Mouse (Mus musculus) midbrain, embryonic 13.5 days (tissue): Measurements from ENCODE around the gene Trim9. TPM values are rescaled to one million over a fixed set of nuclear protein-coding genes. Genes with fewer than 3 reads are reported as not detected.

Source experiments
- ATAC-seq: fragments of 200-750 bp; cut with Nextera tagmentation; 2 replicates; pipeline ENCODE4 v1.8.0; 2017; ENCODE audit warnings: mild to moderate bottlenecking, moderate TSS enrichment, moderate library complexity
- H3K27ac ChIP-seq: fragments of 300-500 bp; sonication (generic); 2 replicates; pipeline ENCODE4 v1.5.1; 2015; ENCODE audit warnings: inconsistent platforms, mild to moderate bottlenecking, moderate library complexity
- H3K27me3 ChIP-seq: fragments of 300-500 bp; sonication (generic); 2 replicates; pipeline ENCODE4 v1.6.1; 2015; ENCODE audit warnings: mild to moderate bottlenecking, inconsistent platforms
- H3K36me3 ChIP-seq: fragments of 300-500 bp; sonication (generic); 2 replicates; pipeline ENCODE4 v1.6.1; 2015; ENCODE audit warnings: mild to moderate bottlenecking, inconsistent platforms
- H3K4me1 ChIP-seq: fragments of 300-500 bp; sonication (generic); replicated peaks from 2 replicates; pipeline ENCODE4 v1.6.1; 2015; ENCODE audit warnings: inconsistent platforms
- H3K4me2 ChIP-seq: fragments of 300-500 bp; sonication (generic); replicated peaks from 2 replicates; pipeline ENCODE4 v1.6.1; 2015; ENCODE audit warnings: moderate library complexity, mild to moderate bottlenecking, inconsistent platforms
- H3K4me3 ChIP-seq: fragments of 300-500 bp; sonication (generic); replicated peaks from 2 replicates; pipeline ENCODE4 v1.5.1; 2015; ENCODE audit warnings: mild to moderate bottlenecking, inconsistent platforms
- H3K9ac ChIP-seq: fragments of 300-500 bp; sonication (generic); replicated peaks from 2 replicates; pipeline ENCODE4 v1.6.1; 2015; ENCODE audit warnings: mild to moderate bottlenecking, inconsistent platforms
- H3K9me3 ChIP-seq: fragments of 300-500 bp; sonication (generic); 2 replicates; pipeline ENCODE4 v1.6.1; 2016; ENCODE audit warnings: mild to moderate bottlenecking, inconsistent platforms
- WGBS: fragments of 180-500 bp; shearing (Covaris S2); methylation state at CpG from one replicate; pipeline ENCODE4 v1.1.7; 2015; 5-methylcytosine and 5-hydroxymethylcytosine counted together
- polyA plus RNA-seq: library from polyadenylated mRNA; unstranded; fragments of >200 nt; fragmentation: Nextera tagmentation; extraction: Ambion mirVana; gene quantifications from 2 replicates; pipeline ENCODE4 v1.2.1, GENCODE M21; 2015

The Trim9 gene
- polyA plus RNA-seq, 1 experiment from 2014 or later, result 61.8 TPM

DNA sequence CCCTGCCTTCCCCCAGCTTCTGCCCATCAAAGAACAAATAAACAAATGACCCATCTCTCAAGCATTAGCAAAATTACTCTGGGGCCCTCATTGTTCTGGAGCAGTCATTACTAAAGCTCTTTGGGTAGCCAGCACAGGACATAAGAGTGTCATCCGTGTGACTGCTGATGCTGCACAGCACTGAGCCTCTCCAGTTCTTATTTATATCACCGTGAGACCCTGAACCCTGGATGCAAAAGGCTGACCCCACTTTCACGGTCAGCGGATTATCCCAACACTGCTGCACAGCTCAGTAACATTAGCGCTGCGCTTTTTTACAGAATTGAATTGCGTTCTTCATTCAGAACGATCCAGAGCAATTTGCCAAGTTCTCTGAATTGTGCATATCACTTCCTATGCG, 31.3 kb downstream of the Trim9 start:
- ATAC-seq, result peak; percentile 67; the same call in 1 of the 2 replicates
- peaks cover 22% of the 10 kb centered on the region for H3K4me1 ChIP-seq
- H3K27ac ChIP-seq, result peak overlapping the region; percentile 2; the same call in 1 of the 2 replicates
- no peak overlapping the region for H3K9ac ChIP-seq
- WGBS, result 16% methylated on average over 9 of the region's 9 CpGs
- no peaks in the 10 kb centered on the region for H3K9me3 ChIP-seq
- no peaks in the 10 kb centered on the region for H3K27me3 ChIP-seq
- no peak overlapping the region for H3K4me2 ChIP-seq
- no peak overlapping the region for H3K4me3 ChIP-seq
- H3K36me3 ChIP-seq, result no peaks in the 10 kb centered on the region

DNA sequence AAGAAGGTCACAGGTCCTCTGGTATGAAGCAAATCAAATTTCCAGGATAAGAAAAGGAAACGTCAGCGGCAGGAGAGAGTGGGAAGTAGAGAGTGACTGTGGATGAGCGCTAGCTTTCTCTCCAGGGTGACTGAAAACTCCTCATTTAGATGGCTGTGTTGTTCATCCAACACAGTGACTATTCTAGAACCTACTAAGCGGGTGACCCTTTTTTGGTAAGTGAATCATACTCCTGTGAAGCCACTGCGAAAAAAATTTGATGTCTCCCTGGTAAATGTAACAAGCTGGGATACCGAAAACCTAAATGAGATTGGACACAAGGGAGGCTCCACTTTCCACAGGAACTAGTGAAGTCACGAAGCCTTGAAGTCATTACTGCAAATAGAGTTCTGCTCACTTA, 39.5 kb downstream of the Trim9 start:
- H3K27me3 ChIP-seq, result no peaks in the 10 kb centered on the region
- H3K4me2 ChIP-seq, result no peak overlapping the region
- WGBS, result 91% methylated on average over 7 of the region's 7 CpGs
- H3K9ac ChIP-seq, result no peak overlapping the region
- no peak overlapping the region for H3K27ac ChIP-seq
- H3K9me3 ChIP-seq, result no peaks in the 10 kb centered on the region
- no peak for ATAC-seq
- peaks cover 21% of the 10 kb centered on the region for H3K4me1 ChIP-seq
- H3K36me3 ChIP-seq, result no peaks in the 10 kb centered on the region
- no peak overlapping the region for H3K4me3 ChIP-seq

DNA sequence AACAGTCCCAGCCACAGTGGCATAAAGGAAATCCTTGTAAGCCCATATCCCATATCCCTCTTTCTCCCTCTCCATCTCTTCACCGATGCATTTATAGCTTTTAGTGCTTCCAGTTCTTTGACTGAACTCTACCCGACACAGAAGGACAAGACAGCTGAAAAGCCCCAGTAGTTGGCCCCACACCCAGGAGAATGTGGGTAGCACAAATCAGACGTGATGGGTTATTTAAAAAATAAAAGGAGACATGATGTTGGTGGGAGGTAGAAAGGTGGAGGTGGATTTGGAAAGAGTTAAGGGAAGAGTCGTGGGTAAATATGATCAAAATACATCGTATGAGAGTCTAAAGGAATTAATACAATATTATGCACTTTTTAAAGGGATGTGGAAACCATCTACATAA, 40.4 kb downstream of the Trim9 start:
- Histone ChIP-seq H3K36me3 (no peaks in the 10 kb centered on the region), H3K9ac (no peak overlapping the region), H3K4me1 (peaks cover 27% of the 10 kb centered on the region), H3K4me2 (no peak overlapping the region), H3K27ac (no peak overlapping the region), H3K9me3 (no peaks in the 10 kb centered on the region), H3K4me3 (no peak overlapping the region), H3K27me3 (no peaks in the 10 kb centered on the region)
- no peak for ATAC-seq
- 90% methylated on average over 5 of the region's 5 CpGs for WGBS

DNA sequence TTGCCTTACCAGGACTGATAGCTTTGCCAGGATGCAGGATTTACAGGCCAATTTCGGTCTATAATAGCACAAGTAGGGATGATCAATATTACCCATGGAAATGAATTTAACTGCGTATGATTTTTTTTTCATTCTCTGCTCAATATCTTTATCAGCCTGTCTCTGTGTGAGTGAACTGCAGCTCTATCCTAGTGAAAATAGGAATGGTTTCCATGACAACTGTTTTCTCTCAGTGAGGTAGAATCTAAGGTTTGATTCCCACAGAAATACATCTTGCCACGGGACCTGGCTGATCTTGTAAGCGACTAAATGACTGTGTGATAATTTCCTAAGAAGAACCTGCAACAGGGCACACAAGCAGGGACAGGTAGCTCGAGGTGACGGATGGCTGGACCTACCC, 43.4 kb downstream of the Trim9 start:
- no peak overlapping the region for H3K4me2 ChIP-seq
- peak; percentile 53 for ATAC-seq
- no peaks in the 10 kb centered on the region for H3K27me3 ChIP-seq
- WGBS, result 73% methylated on average over 6 of the region's 6 CpGs
- H3K9ac ChIP-seq, result no peak overlapping the region
- no peaks in the 10 kb centered on the region for H3K9me3 ChIP-seq
- H3K4me3 ChIP-seq, result no peak overlapping the region
- H3K36me3 ChIP-seq, result no peaks in the 10 kb centered on the region
- peaks cover 27% of the 10 kb centered on the region for H3K4me1 ChIP-seq
- peak overlapping the region; percentile 57 for H3K27ac ChIP-seq

DNA sequence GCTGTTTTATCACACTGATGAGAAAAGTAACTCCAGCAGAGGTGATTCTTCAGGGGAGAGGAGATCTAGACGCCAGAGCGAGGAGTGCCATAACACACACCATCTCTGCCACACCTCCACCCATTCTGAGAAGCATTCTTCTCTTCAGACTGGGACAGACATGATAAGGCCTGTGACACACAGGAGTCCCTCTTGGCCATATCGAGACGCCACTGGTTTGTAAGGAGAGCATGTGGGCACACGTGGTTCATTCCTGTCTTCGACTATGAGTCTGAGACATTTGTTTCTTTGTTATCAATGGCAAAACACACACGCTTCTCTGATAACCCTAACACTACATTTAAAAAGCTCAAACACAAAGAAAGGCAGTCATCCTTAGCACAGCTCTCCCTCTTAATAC, 43.9 kb downstream of the Trim9 start:
- Histone ChIP-seq H3K27me3 (no peaks in the 10 kb centered on the region), H3K27ac (peak overlapping the region; percentile 30), H3K9me3 (no peaks in the 10 kb centered on the region), H3K4me1 (peaks cover 27% of the 10 kb centered on the region), H3K4me3 (no peak overlapping the region), H3K36me3 (no peaks in the 10 kb centered on the region), H3K9ac (no peak overlapping the region), H3K4me2 (no peak overlapping the region)
- no peak for ATAC-seq
- 85% methylated on average over 7 of the region's 7 CpGs for WGBS

DNA sequence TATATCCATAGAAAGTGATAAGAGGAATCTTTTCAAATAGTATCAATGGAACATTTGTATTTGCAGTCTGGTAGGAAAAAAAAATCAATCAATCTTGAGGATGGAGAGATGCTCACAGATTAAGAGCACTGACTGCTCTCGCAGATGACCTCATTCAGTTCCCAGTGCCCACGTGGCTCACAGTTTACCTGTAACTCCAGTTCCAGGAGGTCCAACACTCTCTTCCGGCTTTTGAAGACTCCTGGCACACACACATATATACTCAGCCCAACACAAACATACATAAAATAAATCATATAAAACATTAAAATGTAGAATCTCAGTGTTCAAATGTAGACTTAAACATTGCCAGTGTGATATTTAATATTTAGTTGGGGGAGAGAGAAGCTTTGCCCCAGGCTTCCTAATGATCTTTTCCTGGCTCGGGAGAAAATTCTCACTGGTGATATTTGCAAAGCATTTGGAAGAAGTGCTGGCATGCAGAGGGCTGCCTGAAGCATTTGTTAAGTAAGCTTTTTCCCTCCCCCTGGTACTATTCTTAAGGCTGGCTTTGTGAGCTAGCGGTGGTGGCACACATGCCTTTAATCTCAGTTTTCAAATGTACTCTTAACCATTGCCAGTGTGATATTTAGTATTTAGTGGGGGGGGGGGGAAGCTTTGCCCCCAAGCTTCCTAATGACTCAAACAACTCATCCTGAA, 45.2 kb downstream of the Trim9 start:
- no peak overlapping the region for H3K4me3 ChIP-seq
- H3K9me3 ChIP-seq, result no peaks in the 10 kb centered on the region
- H3K4me1 ChIP-seq, result peaks cover 27% of the 10 kb centered on the region
- WGBS, result 79% methylated on average over 5 of the region's 5 CpGs
- no peak for ATAC-seq
- no peak overlapping the region for H3K9ac ChIP-seq
- no peak overlapping the region for H3K4me2 ChIP-seq
- H3K36me3 ChIP-seq, result no peaks in the 10 kb centered on the region
- no peak overlapping the region for H3K27ac ChIP-seq
- no peaks in the 10 kb centered on the region for H3K27me3 ChIP-seq

DNA sequence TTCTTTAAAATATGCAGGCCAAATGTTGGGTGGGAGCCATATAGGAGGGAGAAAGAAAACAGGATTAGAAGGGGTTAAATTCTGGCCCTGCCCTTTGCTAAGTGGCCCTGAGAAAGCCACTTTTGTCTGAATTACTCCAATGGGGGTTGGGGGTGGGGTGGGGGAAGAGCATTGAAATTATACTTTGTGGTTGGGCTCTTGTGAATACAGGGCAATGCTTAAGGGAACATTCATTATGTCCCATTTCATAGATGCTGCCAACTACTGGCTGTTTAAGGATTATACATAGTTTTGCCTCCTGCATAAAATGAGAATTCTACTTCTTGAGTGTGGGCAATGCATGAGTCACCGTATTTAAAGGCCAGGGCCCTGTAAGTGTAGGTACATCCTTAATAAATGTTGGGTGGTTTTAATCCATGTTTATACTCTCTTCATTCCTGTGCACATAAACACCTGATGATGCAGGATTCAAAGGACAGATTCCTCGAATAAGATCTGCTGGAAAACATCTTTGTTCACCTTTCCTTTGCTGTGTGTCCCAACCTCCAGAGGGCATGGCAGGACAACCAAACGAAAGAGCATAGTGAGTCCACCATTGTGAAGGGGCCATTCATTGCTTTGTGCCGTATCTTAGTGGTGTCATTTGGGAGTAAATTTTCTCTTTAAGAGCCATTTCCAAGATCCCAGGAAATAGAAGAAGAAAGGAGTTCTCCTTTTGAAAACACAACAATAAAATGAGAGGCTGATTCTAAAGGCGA, 53.3 kb downstream of the Trim9 start:
- Histone ChIP-seq H3K9me3 (no peaks in the 10 kb centered on the region), H3K27me3 (no peaks in the 10 kb centered on the region), H3K4me2 (no peak overlapping the region), H3K27ac (no peak overlapping the region), H3K4me1 (peaks cover 19% of the 10 kb centered on the region), H3K9ac (no peak overlapping the region), H3K36me3 (peaks cover 13% of the 10 kb centered on the region), H3K4me3 (no peak overlapping the region)
- 55% methylated on average over 5 of the region's 5 CpGs for WGBS
- no peak for ATAC-seq

DNA sequence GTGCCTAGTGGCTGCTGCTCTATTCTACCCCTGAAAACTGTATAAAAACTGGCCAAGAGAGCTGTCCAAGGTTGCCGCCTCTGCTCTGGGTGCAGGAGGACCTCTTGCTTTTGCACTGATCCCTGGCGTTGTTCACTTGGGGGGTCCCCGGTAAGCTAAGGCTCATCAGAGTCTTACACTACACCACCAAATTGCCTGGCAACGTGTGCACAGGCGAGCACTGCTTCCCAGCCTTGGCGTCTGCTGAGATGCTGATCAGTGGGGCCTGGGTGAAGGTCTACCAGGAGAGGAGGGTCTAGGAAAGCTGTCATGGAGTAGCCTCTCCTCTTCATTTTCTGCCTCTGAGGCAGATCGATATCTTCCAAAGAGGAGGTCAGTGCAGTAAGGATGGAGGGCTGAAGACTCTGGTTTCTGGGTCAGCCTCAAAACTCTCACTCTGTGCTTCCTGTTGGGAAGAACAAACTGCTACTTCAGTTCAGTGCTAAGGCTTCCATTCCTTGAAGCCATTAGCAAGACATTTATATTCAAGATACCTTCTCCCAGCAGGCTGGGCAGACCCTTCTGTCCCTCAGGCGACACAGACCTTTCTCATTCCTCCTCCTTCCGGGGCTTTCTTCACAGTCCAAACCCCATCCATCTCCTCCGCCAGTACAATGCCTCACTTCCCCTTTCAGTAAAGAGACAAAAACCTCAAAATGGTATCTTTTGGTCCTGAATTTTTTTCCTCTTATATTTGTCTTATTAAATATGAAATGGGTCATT, 54.1 kb downstream of the Trim9 start:
- no peak for ATAC-seq
- H3K4me1 ChIP-seq, result peaks cover 19% of the 10 kb centered on the region

DNA sequence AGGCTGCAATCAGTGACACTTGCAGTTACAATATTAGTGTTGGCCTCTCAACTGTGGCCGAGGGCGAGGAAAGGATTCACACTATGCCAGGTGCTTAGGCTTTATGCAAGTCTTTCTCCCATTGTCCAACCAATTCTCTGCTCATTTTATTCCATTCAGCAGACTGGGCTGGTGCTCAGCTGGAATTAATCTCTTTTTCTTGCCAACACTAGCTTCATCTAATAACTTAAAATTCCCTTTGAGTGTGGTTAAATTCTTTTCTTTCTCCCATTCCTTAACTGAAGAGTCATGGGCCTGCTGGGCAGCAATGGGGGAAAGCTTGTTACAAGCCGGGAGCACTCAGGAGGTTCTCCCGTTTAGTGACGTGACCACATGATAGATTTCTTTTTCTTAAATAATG, 61.9 kb downstream of the Trim9 start:
- 32% methylated on average over 5 of the region's 5 CpGs for WGBS
- H3K4me1 ChIP-seq, result peaks cover 13% of the 10 kb centered on the region
- H3K4me2 ChIP-seq, result no peak overlapping the region
- no peaks in the 10 kb centered on the region for H3K27me3 ChIP-seq
- peaks cover 42% of the 10 kb centered on the region for H3K36me3 ChIP-seq
- H3K27ac ChIP-seq, result no peak overlapping the region
- H3K9me3 ChIP-seq, result no peaks in the 10 kb centered on the region
- H3K9ac ChIP-seq, result no peak overlapping the region
- ATAC-seq, result no peak
- no peak overlapping the region for H3K4me3 ChIP-seq

More for the DNA sequence above, 54.1 kb downstream of the Trim9 start:
- H3K9ac ChIP-seq, result no peak overlapping the region
- H3K9me3 ChIP-seq, result no peaks in the 10 kb centered on the region
- H3K27ac ChIP-seq, result no peak overlapping the region
- peaks cover 20% of the 10 kb centered on the region for H3K36me3 ChIP-seq
- no peaks in the 10 kb centered on the region for H3K27me3 ChIP-seq
- WGBS, result 83% methylated on average over 10 of the region's 10 CpGs
- H3K4me2 ChIP-seq, result no peak overlapping the region
- H3K4me3 ChIP-seq, result no peak overlapping the region

DNA sequence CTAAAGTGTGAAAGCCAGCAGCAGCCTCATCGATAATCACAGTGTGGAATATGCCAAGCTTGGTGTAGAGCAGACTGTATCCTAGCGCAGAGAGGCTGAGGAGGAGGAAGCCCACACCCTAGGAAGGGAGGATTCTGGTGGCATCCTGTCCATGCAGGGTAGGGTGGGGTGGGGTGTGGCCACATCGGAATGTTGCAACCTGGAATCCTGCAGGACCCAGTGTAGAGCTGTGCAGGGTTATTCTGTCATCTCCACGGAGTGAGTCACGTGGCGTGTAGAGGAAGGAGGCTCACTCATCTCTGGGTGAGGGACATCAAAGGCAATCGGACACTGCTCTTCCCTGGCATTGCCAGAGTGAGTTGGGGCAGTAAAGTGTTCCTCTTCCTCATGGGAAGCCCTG, 62.4 kb downstream of the Trim9 start:
- Histone ChIP-seq H3K36me3 (peaks cover 42% of the 10 kb centered on the region), H3K4me1 (peaks cover 13% of the 10 kb centered on the region), H3K9me3 (no peaks in the 10 kb centered on the region), H3K9ac (no peak overlapping the region), H3K27ac (no peak overlapping the region), H3K27me3 (no peaks in the 10 kb centered on the region), H3K4me2 (no peak overlapping the region), H3K4me3 (no peak overlapping the region)
- ATAC-seq, result no peak
- 89% methylated on average over 7 of the region's 7 CpGs for WGBS

DNA sequence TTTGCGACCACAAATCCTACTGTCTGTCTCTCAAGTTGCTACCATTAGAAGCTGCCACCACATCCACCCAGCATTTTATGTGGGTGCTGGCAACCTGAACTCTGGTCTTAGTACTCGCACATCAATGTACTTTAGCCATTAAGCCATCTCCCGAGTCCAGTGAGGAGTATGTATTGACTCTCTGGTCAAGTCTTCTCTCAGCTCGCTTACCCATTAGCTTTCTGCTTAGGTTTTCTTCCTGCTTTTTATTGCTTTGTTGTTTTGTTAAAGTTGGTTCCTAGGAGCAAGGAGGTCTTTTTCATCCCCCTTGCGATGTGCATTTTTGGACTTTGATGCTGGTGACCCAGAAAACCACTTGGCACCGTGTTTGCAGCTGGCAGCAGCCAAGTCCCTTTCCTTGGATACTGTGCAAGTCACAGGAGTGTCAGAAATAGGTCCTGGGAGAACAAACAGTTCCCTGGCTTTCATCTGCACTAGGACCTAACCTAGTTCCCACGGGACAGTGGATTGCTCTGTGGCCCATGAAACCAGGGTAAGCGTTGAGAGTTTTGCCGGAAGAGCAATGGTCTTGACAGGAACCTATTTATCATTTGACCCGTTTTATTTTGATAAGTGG, 64.2 kb downstream of the Trim9 start:
- no peak overlapping the region for H3K27ac ChIP-seq
- WGBS, result 87% methylated on average over 10 of the region's 10 CpGs
- no peak overlapping the region for H3K4me2 ChIP-seq
- H3K4me1 ChIP-seq, result peaks cover 13% of the 10 kb centered on the region
- no peaks in the 10 kb centered on the region for H3K27me3 ChIP-seq
- no peak overlapping the region for H3K9ac ChIP-seq
- peaks cover 42% of the 10 kb centered on the region for H3K36me3 ChIP-seq
- no peak for ATAC-seq
- H3K9me3 ChIP-seq, result no peaks in the 10 kb centered on the region
- H3K4me3 ChIP-seq, result no peak overlapping the region

DNA sequence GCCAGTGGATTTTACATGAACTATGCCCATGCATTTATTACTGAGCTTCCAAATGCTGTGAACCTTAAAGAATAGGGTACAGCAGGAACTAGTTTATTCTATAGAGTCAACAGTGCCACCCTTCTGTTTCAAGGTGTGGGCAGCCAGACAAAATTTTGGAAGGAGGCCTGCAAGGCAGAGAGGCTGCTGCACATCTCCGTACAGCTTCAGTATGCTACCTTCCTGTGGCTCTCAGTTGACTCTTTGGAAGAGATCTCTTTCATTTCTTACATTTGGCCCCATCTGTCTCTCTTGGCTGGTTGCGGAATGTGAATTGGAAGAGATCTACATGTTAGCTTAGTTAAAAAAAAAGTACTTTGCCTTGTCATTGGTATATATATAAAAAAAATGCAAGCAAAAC, 66.5 kb downstream of the Trim9 start:
- peaks cover 38% of the 10 kb centered on the region for H3K36me3 ChIP-seq
- H3K4me2 ChIP-seq, result no peak overlapping the region
- ATAC-seq, result no peak
- no peak overlapping the region for H3K27ac ChIP-seq
- 93% methylated on average over 2 of the region's 2 CpGs for WGBS
- H3K4me3 ChIP-seq, result no peak overlapping the region
- H3K27me3 ChIP-seq, result no peaks in the 10 kb centered on the region
- no peaks in the 10 kb centered on the region for H3K9me3 ChIP-seq
- H3K4me1 ChIP-seq, result peaks cover 13% of the 10 kb centered on the region; the same call in 1 of the 2 replicates
- H3K9ac ChIP-seq, result no peak overlapping the region
